In genomic region chr3:83191271-83191670, GRCm38 (mm10) we compare ENCODE assay signal across 14 mouse cellular contexts.
"Had no signal": no experiment of that assay in that cellular context is flagged by ENCODE, and none has a peak within 500 bp of the region (broad histone marks: within the 10 kb centered on the region; RNA-seq: fewer than 3 reads in every experiment).

No protein-coding gene starts in this region.

- H3K27ac ChIP-seq: liver, embryonic 12.5 days; liver, embryonic 14.5 days; midbrain, embryonic 10.5 days; midbrain, embryonic 12.5 days; neural tube, embryonic 13.5 days; neural tube, embryonic 15.5 days had no signal

- DNase-seq: lung, embryonic 14.5 days; midbrain, embryonic 14.5 days; right cerebral cortex, postnatal 14 days; thymus, adult 18-20 months; thymus, postnatal 14 days; thymus, postnatal 36 days had no signal

- H3K27me3 ChIP-seq: liver, embryonic 12.5 days; midbrain, embryonic 12.5 days; neural tube, embryonic 13.5 days; neural tube, embryonic 15.5 days had no signal

- H3K4me3 ChIP-seq: liver, embryonic 12.5 days; midbrain, embryonic 10.5 days; midbrain, embryonic 12.5 days; myocyte; neural tube, embryonic 13.5 days; neural tube, embryonic 15.5 days had no signal

- H3K9me3 ChIP-seq: liver, embryonic 12.5 days; midbrain, embryonic 10.5 days; midbrain, embryonic 12.5 days; neural tube, embryonic 13.5 days; neural tube, embryonic 15.5 days had no signal

- ATAC-seq: liver, embryonic 12.5 days; midbrain, embryonic 16.5 days had no signal

- H3K4me2 ChIP-seq: liver, embryonic 12.5 days; lung, embryonic 14.5 days; midbrain, embryonic 12.5 days; neural tube, embryonic 13.5 days; neural tube, embryonic 15.5 days had no signal

- H3K36me3 ChIP-seq: liver, embryonic 12.5 days; midbrain, embryonic 10.5 days; midbrain, embryonic 12.5 days; neural tube, embryonic 13.5 days; neural tube, embryonic 15.5 days had no signal

- H3K9ac ChIP-seq: liver, embryonic 12.5 days; liver, embryonic 14.5 days; lung, embryonic 14.5 days; midbrain, embryonic 12.5 days; neural tube, embryonic 13.5 days; neural tube, embryonic 15.5 days had no signal

- H3K4me1 ChIP-seq: liver, embryonic 12.5 days; midbrain, embryonic 10.5 days; midbrain, embryonic 12.5 days; neural tube, embryonic 13.5 days; neural tube, embryonic 15.5 days had no signal
